Mouse (Mus musculus): ENCODE data around the gene Uqcc3. TPM values are rescaled to one million over a fixed set of nuclear protein-coding genes. Genes with fewer than 3 reads are reported as not detected.

The Uqcc3 gene
- polyA plus RNA-seq, 1 experiment from 2014 or later, result 94.5 TPM

DNA sequence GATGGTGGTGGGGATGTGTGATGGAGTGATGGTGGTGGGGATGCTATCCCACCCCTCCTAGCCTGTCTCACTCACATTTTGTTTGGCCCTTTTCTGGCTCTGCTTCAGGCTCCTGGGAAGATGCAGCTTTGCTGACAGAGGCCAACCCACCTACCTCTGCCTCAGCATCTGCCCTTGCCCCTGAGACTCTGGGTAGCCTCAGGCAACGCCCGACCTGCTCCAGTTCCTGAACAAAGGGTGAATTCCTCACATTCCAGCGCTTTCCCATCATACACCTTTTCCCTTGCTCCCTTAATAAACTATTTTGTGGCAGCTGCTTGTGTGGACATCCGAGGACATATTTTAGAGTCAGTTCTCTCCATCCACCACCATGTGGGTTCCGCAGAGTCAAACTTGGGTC is 32.4 kb downstream of the Uqcc3 start:
- Histone ChIP-seq H3K4me3 (replicated peaks; ENCODE audit: low read depth, low read length) (no peak overlapping the region), H3K4me1 (replicated peaks; ENCODE audit: insufficient read depth, low read length) (no peaks in the 10 kb centered on the region)
- WGBS, result 67% methylated on average over 5 of the region's 5 CpGs

DNA sequence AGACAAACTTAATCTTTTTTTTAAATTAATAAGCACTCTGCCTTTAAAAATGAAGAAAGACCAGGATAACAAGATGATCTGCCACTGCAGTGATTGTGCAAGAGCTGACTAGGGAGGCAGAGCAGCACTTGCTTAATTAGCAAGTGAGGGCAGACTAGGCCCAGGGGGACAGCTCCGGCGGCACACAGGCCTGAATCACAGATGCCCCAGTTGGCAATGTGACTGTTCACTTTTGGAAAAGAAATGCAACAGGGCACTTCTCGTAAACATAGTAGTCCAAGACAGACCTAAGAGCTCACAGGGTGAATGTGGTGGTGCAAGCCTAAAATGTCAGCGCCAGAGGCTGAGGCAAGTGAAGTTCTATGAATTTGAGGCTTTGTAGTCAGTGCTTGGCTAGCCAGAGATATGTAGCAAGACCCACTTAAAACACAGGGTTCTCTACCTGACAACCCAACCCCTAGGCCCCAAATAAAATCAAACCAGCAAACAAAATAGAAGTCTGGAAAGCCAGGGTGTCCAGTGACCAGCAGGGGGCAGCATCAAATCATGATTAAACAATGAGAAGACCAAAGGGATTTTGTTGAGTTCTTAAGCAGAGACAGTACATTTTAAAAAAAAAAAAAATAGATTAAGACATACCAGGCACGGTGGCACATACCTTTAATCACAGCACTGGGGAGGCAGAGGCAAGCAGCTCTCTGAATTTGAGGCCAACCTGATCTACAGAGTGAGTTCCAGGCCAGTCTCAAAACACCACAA is 36.2 kb downstream of the Uqcc3 start:
- H3K9me3 ChIP-seq (replicated peaks; ENCODE audit: low read length), result no peaks in the 10 kb centered on the region
- H3K27ac ChIP-seq, result no peak overlapping the region
- 60% methylated on average over 5 of the region's 5 CpGs for WGBS
- H3K4me3 ChIP-seq (replicated peaks; ENCODE audit: low read depth, low read length), result no peak overlapping the region
- TF ChIP-seq CTCF (IDR thresholded peaks at IDR 0.05; ENCODE audit: low read depth), result peak; percentile 85
- H3K36me3 ChIP-seq (ENCODE audit: insufficient read depth, low read length), result 0 out of 2 replicates have a peak, but pooled peaks cover 20% of the 10 kb centered on the region
- H3K27me3 ChIP-seq (ENCODE audit: insufficient read depth, low read length), result no peaks in the 10 kb centered on the region
- H3K4me2 ChIP-seq (ENCODE audit: low read length), result no peak overlapping the region
- DNase-seq (ENCODE audit: low spot score), result peak; percentile 90
- no peak overlapping the region for H3K9ac ChIP-seq (ENCODE audit: low read depth, low read length)
- no peak for ATAC-seq (replicated peaks; ENCODE audit: low FRiP score, low read depth)
- H3K4me1 ChIP-seq (replicated peaks; ENCODE audit: insufficient read depth, low read length), result peaks cover 11% of the 10 kb centered on the region

More for the DNA sequence above, 32.4 kb downstream of the Uqcc3 start:
- no peak overlapping the region for H3K27ac ChIP-seq
- H3K36me3 ChIP-seq (ENCODE audit: insufficient read depth, low read length), result 0 out of 2 replicates have a peak, but pooled peaks cover 18% of the 10 kb centered on the region
- DNase-seq (ENCODE audit: low spot score), result no peak
- no peaks in the 10 kb centered on the region for H3K9me3 ChIP-seq (replicated peaks; ENCODE audit: low read length)
- no peaks in the 10 kb centered on the region for H3K27me3 ChIP-seq (ENCODE audit: insufficient read depth, low read length)
- no peak for TF ChIP-seq CTCF (IDR thresholded peaks at IDR 0.05; ENCODE audit: low read depth)
- ATAC-seq (replicated peaks; ENCODE audit: low FRiP score, low read depth), result no peak
- H3K4me2 ChIP-seq (ENCODE audit: low read length), result no peak overlapping the region
- H3K9ac ChIP-seq (ENCODE audit: low read depth, low read length), result no peak overlapping the region

DNA sequence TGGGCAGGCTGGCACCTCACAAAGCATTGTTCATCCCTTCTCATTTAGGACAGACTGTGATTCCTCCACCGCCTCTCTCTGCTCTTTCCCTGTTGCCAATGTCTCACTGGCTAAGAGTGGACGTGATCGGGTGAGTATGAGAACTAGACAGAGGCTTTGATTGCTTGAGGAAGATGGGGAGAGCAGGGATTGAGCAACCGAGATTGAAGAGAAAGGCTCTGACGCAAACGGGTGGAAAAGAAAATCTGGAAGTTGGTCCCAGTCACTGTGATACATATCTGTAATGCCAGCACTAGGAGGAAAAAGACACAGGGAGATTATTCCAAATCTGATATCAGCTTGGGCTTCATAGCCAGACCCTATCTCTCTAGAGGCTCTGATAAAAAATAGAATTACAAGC is 37.8 kb downstream of the Uqcc3 start:
- Histone ChIP-seq H3K27ac (no peak overlapping the region), H3K9ac (ENCODE audit: low read depth, low read length) (no peak overlapping the region), H3K9me3 (replicated peaks; ENCODE audit: low read length) (no peaks in the 10 kb centered on the region), H3K4me3 (replicated peaks; ENCODE audit: low read depth, low read length) (no peak overlapping the region), H3K27me3 (ENCODE audit: insufficient read depth, low read length) (no peaks in the 10 kb centered on the region), H3K4me1 (replicated peaks; ENCODE audit: insufficient read depth, low read length) (peaks cover 23% of the 10 kb centered on the region), H3K36me3 (ENCODE audit: insufficient read depth, low read length) (0 out of 2 replicates have a peak, but pooled peaks cover 20% of the 10 kb centered on the region), H3K4me2 (ENCODE audit: low read length) (no peak overlapping the region)
- no peak for TF ChIP-seq CTCF (IDR thresholded peaks at IDR 0.05; ENCODE audit: low read depth)
- no peak for ATAC-seq (replicated peaks; ENCODE audit: low FRiP score, low read depth)
- DNase-seq (ENCODE audit: low spot score), result no peak
- 90% methylated on average over 6 of the region's 6 CpGs for WGBS

DNA sequence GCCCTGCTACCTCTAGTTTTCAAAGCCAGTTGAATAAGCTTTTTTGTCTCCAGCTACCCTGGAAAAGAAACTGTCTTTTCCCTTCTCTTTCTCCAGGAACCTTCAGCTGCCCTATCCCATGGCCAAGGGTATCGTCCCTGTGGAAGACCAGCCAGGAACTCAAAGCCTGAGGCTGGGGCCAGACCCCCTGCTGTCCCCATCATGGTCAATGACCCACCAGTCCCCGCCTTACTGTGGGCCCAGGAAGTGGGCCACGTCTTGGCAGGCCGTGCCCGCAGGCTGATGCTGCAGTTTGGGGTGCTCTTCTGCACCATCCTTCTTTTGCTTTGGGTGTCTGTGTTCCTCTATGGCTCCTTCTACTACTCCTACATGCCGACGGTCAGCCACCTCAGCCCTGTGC is 39.7 kb downstream of the Uqcc3 start:
- H3K4me2 ChIP-seq (ENCODE audit: low read length), result peak overlapping the region; percentile 79
- H3K27me3 ChIP-seq (ENCODE audit: insufficient read depth, low read length), result no peaks in the 10 kb centered on the region
- 0 out of 2 replicates have a peak, but pooled peaks cover 10% of the 10 kb centered on the region for H3K36me3 ChIP-seq (ENCODE audit: insufficient read depth, low read length)
- H3K4me3 ChIP-seq (replicated peaks; ENCODE audit: low read depth, low read length), result no peak overlapping the region; the same call in 1 of the 2 replicates
- WGBS, result 85% methylated on average over 7 of the region's 7 CpGs
- peaks cover 23% of the 10 kb centered on the region for H3K4me1 ChIP-seq (replicated peaks; ENCODE audit: insufficient read depth, low read length)
- no peak for TF ChIP-seq CTCF (IDR thresholded peaks at IDR 0.05; ENCODE audit: low read depth)
- H3K9me3 ChIP-seq (replicated peaks; ENCODE audit: low read length), result no peaks in the 10 kb centered on the region
- peak overlapping the region; percentile 63 for H3K9ac ChIP-seq (ENCODE audit: low read depth, low read length)
- ATAC-seq (replicated peaks; ENCODE audit: low FRiP score, low read depth) (no peak), DNase-seq (ENCODE audit: low spot score) (no peak)
- H3K27ac ChIP-seq, result peak overlapping the region; percentile 52; the same call in 1 of the 2 replicates

DNA sequence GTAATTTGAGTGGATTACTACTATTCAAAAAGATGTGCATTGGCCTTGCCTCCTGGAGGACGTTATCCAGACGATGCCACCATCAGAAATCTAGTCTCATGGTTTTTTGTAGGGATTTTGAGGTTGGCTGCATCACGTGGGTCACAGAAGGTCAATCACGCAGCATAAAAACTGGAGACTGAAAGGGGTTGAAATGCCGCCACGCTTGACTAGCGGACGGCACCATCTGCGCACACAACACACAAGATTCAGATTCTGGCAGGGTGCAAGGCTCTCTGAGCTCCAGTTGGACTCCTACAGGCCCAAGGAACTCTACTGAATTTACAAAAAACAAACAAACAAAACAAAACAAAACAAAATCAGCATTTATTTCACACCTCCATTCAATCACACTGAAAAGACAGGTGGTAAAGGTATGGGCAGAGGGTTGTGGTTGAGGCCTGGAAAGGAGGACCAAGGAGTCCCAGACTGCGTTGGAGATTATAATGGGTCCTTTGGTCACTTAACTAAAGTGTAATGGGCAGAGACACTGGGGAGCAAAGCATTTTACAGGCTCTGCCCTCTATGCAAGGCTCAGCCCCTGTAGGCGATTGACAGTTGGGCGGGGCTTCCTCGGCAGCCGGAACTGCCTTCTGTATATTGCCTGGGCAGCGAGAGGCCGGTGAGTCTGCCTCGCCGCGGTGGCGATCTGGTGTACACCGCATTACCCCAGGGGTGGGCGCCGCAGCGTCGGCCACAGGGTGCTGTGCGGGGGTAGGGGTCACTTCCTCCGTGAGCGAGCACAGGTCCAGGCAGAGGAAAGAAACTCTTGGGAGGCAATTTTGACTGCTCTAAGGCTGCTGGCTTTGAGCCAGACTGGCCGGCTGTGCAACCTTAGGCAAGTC is 40.6 kb downstream of the Uqcc3 start:
- Histone ChIP-seq H3K4me2 (ENCODE audit: low read length) (peak overlapping the region; percentile 79), H3K4me3 (replicated peaks; ENCODE audit: low read depth, low read length) (peak overlapping the region; percentile 46), H3K36me3 (ENCODE audit: insufficient read depth, low read length) (0 out of 2 replicates have a peak, but pooled peaks cover 5% of the 10 kb centered on the region), H3K9ac (ENCODE audit: low read depth, low read length) (peak overlapping the region; percentile 63), H3K4me1 (replicated peaks; ENCODE audit: insufficient read depth, low read length) (peaks cover 23% of the 10 kb centered on the region), H3K27ac (peak overlapping the region; percentile 52), H3K27me3 (ENCODE audit: insufficient read depth, low read length) (no peaks in the 10 kb centered on the region), H3K9me3 (replicated peaks; ENCODE audit: low read length) (no peaks in the 10 kb centered on the region)
- 22% methylated on average over 29 of the region's 29 CpGs for WGBS
- ATAC-seq (replicated peaks; ENCODE audit: low FRiP score, low read depth) (peak; percentile 57), DNase-seq (ENCODE audit: low spot score) (peak; percentile 84)
- no peak; the same call in 1 of the 2 replicates for TF ChIP-seq CTCF (IDR thresholded peaks at IDR 0.05; ENCODE audit: low read depth)

Data from kidney, postnatal 0 days (tissue).